Mouse (Mus musculus) small intestine, adult 2 months (tissue): ENCODE results near the gene Lrig1.

Experiments used
- CTCF ChIP-seq: fragments of 200-500 bp; IDR thresholded peaks from 2 replicates; pipeline ENCODE4 v1.5.1; 2012; ENCODE audit warnings: low read depth, mild to moderate bottlenecking, control low read depth, inconsistent platforms, low read length, moderate library complexity, mixed read lengths; ENCODE audit not compliant: insufficient replicate concordance, insufficient read length; ENCODE audit errors: extremely low read depth
- POLR2A ChIP-seq: fragments of 200-500 bp; IDR thresholded peaks from 2 replicates; pipeline ENCODE4 v1.6.1; 2012; ENCODE audit warnings: low read depth, mild to moderate bottlenecking, control low read depth, inconsistent platforms, low read length, moderate library complexity

GRCm38 (mm10) chr6:94738647-94739046 is 38.7 kb upstream of the Lrig1 start:
- TF ChIP-seq CTCF (no peak), POLR2A (no peak)
